Mouse (Mus musculus) gastrocnemius, postnatal 4 days (tissue): Measurements from ENCODE around the gene Gm7138. TPM values are rescaled to one million over a fixed set of nuclear protein-coding genes. Genes with fewer than 3 reads are reported as not detected.
"Not testable (repeated sequence)": the region's sequence is repeated elsewhere in the genome, so short reads cannot be mapped to it uniquely, and the experiment has no call there.

ENCODE experiments used
- DNase-seq, 2 experiments: peaks; one replicate each; pipeline ENCODE4 v3.0.0; 2021 to 2022; ENCODE audit warnings: low spot score in 2 of 2, mixed read lengths in 2 of 2
- total RNA-seq, 2 experiments: library from RNA; stranded (reverse); gene quantifications; 2 replicates each; pipeline ENCODE4 v1.2.3; 2021

Gene Gm7138
- total RNA-seq, 2 experiments from 2014 or later, result not detected

- not testable (repeated sequence) for DNase-seq
These were observed 26.1 kb downstream of the Gm7138 start for GRCm38 (mm10) chr10:77750686-77751085.

GRCm38 (mm10) chr10:77741924-77742688 is 34.6 kb downstream of the Gm7138 start, which contains the start of gene Gm18596:
Gm18596 (minus strand) TSS chr10:77742638.
- not testable (repeated sequence) for DNase-seq

GRCm38 (mm10) chr10:77738929-77739328 is 37.8 kb downstream of the Gm7138 start:
- no peak for DNase-seq

- DNase-seq, result no peak
These were observed 40.8 kb downstream of the Gm7138 start for GRCm38 (mm10) chr10:77735928-77736327.

GRCm38 (mm10) chr10:77729241-77729640 is 47.5 kb downstream of the Gm7138 start:
- DNase-seq, result no peak

- no peak for DNase-seq
These were observed 48.5 kb downstream of the Gm7138 start for GRCm38 (mm10) chr10:77728280-77728679.

Other genes with a start within 250 kb of the Gm7138 start
- 1 to 10 TPM; 2.9 to 3.9 TPM for gene Itgb2, start 246.7 kb downstream of the Gm7138 start, total RNA-seq
- gene Pttg1ip, start 195.2 kb downstream of the Gm7138 start, total RNA-seq, result 100 to 1,000 TPM in 1 of 2 experiments, 10 to 100 TPM in 1; 95.8 to 103 TPM
- 10 to 100 TPM; 92.1 to 96.0 TPM for gene Sumo3, start 170.8 kb downstream of the Gm7138 start, total RNA-seq
- gene Gm49325, start 170.7 kb downstream of the Gm7138 start, total RNA-seq, result 10 to 100 TPM; 13.8 to 14.9 TPM
- gene Ube2g2, start 154.7 kb downstream of the Gm7138 start, total RNA-seq, result 10 to 100 TPM; 89.7 to 93.0 TPM
- not detected for gene Tspear, start 90.4 kb downstream of the Gm7138 start, total RNA-seq
- not detected for gene Gm19402, start 86.2 kb downstream of the Gm7138 start, total RNA-seq
- gene Gm9508, start 79.7 kb downstream of the Gm7138 start, total RNA-seq, result not detected
- gene Gm10272, start 70.3 kb downstream of the Gm7138 start, total RNA-seq, result not detected
- not detected for gene Gm10024, start 65.5 kb downstream of the Gm7138 start, total RNA-seq
- not detected for gene Gm10142, start 61.1 kb downstream of the Gm7138 start, total RNA-seq
- gene Krtap12-1, start 56.3 kb downstream of the Gm7138 start, total RNA-seq, result not detected
- not detected for gene Gm10100, start 50.5 kb downstream of the Gm7138 start, total RNA-seq
- not detected for gene Gm18596, start 34.3 kb downstream of the Gm7138 start, total RNA-seq
- not detected for gene Gm9736, start 25.6 kb downstream of the Gm7138 start, total RNA-seq
- gene Gm3233, start 17.3 kb downstream of the Gm7138 start, total RNA-seq, result not detected
- not detected for gene Gm3238, start 5.6 kb downstream of the Gm7138 start, total RNA-seq
- not detected for gene Gm3250, start 5.6 kb upstream of the Gm7138 start, total RNA-seq
- not detected for gene Gm7137, start 11.3 kb upstream of the Gm7138 start, total RNA-seq
- not detected for gene Gm9639, start 18.1 kb upstream of the Gm7138 start, total RNA-seq
- not detected for gene Gm19668, start 22.2 kb upstream of the Gm7138 start, total RNA-seq
- not detected for gene Gm9507, start 34.9 kb upstream of the Gm7138 start, total RNA-seq
- gene Gm2696, start 37.7 kb upstream of the Gm7138 start, total RNA-seq, result not detected
- not detected for gene Krtap10-4, start 50.2 kb upstream of the Gm7138 start, total RNA-seq
- gene Krtap10-10, start 59.0 kb upstream of the Gm7138 start, total RNA-seq, result not detected
- not detected for gene Gm36176, start 69.9 kb upstream of the Gm7138 start, total RNA-seq
- not detected for gene Gm10318, start 75.9 kb upstream of the Gm7138 start, total RNA-seq
- not detected for gene Gm3285, start 85.0 kb upstream of the Gm7138 start, total RNA-seq
- 1 to 10 TPM; 1.2 to 1.4 TPM for gene Lrrc3, start 125.6 kb upstream of the Gm7138 start, total RNA-seq
- under 1 TPM; 0.32 to 0.88 TPM for gene Trpm2, start 193.6 kb upstream of the Gm7138 start, total RNA-seq
- 10 to 100 TPM; 10.5 to 12.3 TPM for gene 1810043G02Rik, start 201.6 kb upstream of the Gm7138 start, total RNA-seq
- 10 to 100 TPM; 17.0 to 21.0 TPM for gene Pfkl, start 233.1 kb upstream of the Gm7138 start, total RNA-seq